Mouse (Mus musculus) hindbrain, postnatal 0 days (tissue): Measurements from ENCODE around the gene Otor. TPM values are rescaled to one million over a fixed set of nuclear protein-coding genes. Genes with fewer than 3 reads are reported as not detected.

Experiments used
- ATAC-seq: fragments of 200-750 bp; cut with Nextera tagmentation; 2 replicates; pipeline ENCODE4 v1.8.0; 2017; ENCODE audit warnings: mild to moderate bottlenecking, moderate TSS enrichment, moderate library complexity
- DNase-seq: peaks from one replicate; pipeline ENCODE4 v3.0.0-alpha.2; 2015; ENCODE audit warnings: low spot score
- H3K27ac ChIP-seq: fragments of 300-500 bp; sonication (generic); 2 replicates; pipeline ENCODE4 v1.5.1; 2014; ENCODE audit warnings: mild to moderate bottlenecking
- H3K27me3 ChIP-seq: fragments of 300-500 bp; sonication (generic); 2 replicates; pipeline ENCODE4 v1.6.1; 2014; ENCODE audit warnings: low read length, mixed read lengths; ENCODE audit not compliant: insufficient read depth
- H3K36me3 ChIP-seq: fragments of 300-500 bp; sonication (generic); 2 replicates; pipeline ENCODE4 v1.6.1; 2014; ENCODE audit warnings: low read length, mixed read lengths; ENCODE audit not compliant: insufficient read depth
- H3K4me1 ChIP-seq: fragments of 300-500 bp; sonication (generic); 2 replicates; pipeline ENCODE4 v1.6.1; 2014; ENCODE audit warnings: antibody characterized with exemption, low read length, mixed read lengths; ENCODE audit not compliant: insufficient read depth
- H3K4me2 ChIP-seq: fragments of 300-500 bp; sonication (generic); 2 replicates; pipeline ENCODE4 v1.6.1; 2014; ENCODE audit warnings: low read depth, mild to moderate bottlenecking, low read length, moderate library complexity, mixed read lengths
- H3K4me3 ChIP-seq: fragments of 300-500 bp; sonication (generic); 2 replicates; pipeline ENCODE4 v1.5.1; 2014; ENCODE audit warnings: low read length
- H3K9ac ChIP-seq: fragments of 300-500 bp; sonication (generic); replicated peaks from 2 replicates; pipeline ENCODE4 v1.6.1; 2014; ENCODE audit warnings: mild to moderate bottlenecking, low read length, moderate library complexity, mixed read lengths
- H3K9me3 ChIP-seq: fragments of 300-500 bp; sonication (generic); 2 replicates; pipeline ENCODE4 v1.6.1; 2016; ENCODE audit warnings: low read length, mixed read lengths
- CTCF ChIP-seq: IDR thresholded peaks from 2 replicates; pipeline ENCODE4 v1.5.1; 2016; ENCODE audit warnings: antibody characterized with exemption, control low read depth, low read depth
- WGBS: fragments of 180-500 bp; shearing (Covaris S2); extraction: QIAGEN DNeasy Blood & Tissue Kit; methylation state at CpG from one replicate; pipeline ENCODE4 v1.1.7; 2014; 5-methylcytosine and 5-hydroxymethylcytosine counted together
- polyA plus RNA-seq: library from polyadenylated mRNA; unstranded; fragments of >200 nt; fragmentation: Nextera tagmentation; extraction: Ambion mirVana; gene quantifications from 2 replicates; pipeline ENCODE4 v1.2.1, GENCODE M21; 2015
- total RNA-seq: library from RNA; depleted of rRNA; stranded (reverse); fragments of >200 nt; gene quantifications from 2 replicates; pipeline ENCODE4 v1.2.3, GENCODE M21; 2014; rRNA removed

The Otor gene
- total RNA-seq (not detected in 2 replicates), polyA plus RNA-seq (0.30 and 0.32 TPM in 2 replicates)

GRCm38 (mm10) chr2:143078198-143078851 lies at the start of gene Otor:
Otor (plus strand) TSS chr2:143078473.
- ATAC-seq (no peak), DNase-seq (no peak)
- Histone ChIP-seq H3K4me1 (no peaks in the 10 kb centered on the region), H3K27me3 (no peaks in the 10 kb centered on the region), H3K9me3 (no peaks in the 10 kb centered on the region), H3K4me3 (no peak within 1 kb of the TSS), H3K9ac (no peak within 1 kb of the TSS), H3K36me3 (no peaks in the 10 kb centered on the region), H3K27ac (no peak within 1 kb of the TSS), H3K4me2 (no peak within 1 kb of the TSS)
- TF ChIP-seq CTCF = no peak
- WGBS = 55% methylated on average over 8 of the region's 8 CpGs

DNA sequence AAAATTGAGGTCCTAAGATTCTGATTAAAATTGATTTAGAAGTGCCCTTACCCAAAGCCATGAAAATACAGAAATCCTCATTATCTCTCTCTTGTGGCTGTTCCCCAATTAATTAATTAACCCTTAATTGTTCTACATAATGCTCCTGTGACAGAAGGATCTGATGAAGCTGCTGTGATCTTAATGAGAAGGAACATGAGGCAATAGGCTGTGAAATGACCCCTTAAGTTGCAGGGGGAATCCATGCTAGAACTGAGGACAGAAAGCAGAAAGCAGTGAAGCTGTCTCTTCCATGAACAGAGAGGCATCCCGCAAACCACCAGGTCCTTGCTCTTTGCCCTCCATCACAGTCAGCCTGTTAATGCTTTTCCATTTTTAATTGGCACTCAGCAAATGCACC lies 47.0 kb upstream of the Otor start:
- H3K4me1 ChIP-seq = no peaks in the 10 kb centered on the region
- no peak for TF ChIP-seq CTCF
- ATAC-seq = no peak
- no peaks in the 10 kb centered on the region for H3K36me3 ChIP-seq
- H3K9ac ChIP-seq = no peak overlapping the region
- 84% methylated on average over 1 of the region's 1 CpGs for WGBS
- no peak overlapping the region for H3K27ac ChIP-seq
- H3K27me3 ChIP-seq = no peaks in the 10 kb centered on the region
- no peak overlapping the region for H3K4me3 ChIP-seq
- no peak overlapping the region for H3K4me2 ChIP-seq
- no peak for DNase-seq
- no peaks in the 10 kb centered on the region for H3K9me3 ChIP-seq

DNA sequence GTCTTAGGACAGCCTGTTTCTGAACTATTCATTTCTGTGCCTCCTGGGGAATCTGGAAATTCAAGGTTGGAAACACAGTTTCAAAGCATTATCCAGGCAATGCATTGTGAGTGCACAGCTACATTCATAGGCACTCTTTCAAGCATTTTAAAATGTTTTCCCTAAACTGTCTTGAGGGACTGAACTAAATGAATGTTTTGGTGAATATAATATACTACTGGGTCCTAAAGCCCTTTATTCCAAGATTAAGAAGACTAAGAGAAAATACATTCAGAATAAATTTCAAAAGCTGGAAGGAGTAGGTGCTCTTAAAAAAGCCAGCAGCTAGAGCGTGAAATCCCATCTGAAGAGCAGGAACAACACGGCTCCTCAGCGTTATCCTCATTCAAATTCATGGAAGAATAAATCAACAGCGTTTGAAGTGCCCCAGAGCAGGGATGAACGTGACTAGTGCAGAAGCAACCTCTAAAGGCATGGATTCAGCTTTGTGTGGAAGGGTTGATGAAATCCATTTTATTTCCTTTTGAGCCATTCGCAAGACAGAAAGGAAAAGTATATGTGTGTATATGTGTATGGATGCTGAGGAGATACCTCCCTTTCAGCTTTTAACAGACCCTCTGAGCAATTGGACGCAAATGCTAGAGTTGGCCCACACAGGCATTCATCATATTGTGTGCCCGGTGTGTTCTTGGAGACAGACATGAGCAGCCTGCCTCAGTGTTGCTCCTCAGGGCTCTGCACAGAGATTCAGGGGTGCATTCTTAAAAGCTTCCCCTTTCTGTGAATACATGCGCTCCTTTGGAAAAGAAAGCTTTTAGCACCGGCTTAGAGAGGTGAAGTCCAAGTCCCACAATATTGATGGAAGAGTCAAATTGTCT lies 45.7 kb upstream of the Otor start:
- H3K4me3 ChIP-seq = no peak overlapping the region
- WGBS = 47% methylated on average over 10 of the region's 10 CpGs
- TF ChIP-seq CTCF = no peak
- H3K9ac ChIP-seq = no peak overlapping the region
- H3K27me3 ChIP-seq = no peaks in the 10 kb centered on the region
- no peaks in the 10 kb centered on the region for H3K9me3 ChIP-seq
- DNase-seq = no peak
- ATAC-seq = no peak
- no peaks in the 10 kb centered on the region for H3K4me1 ChIP-seq
- no peaks in the 10 kb centered on the region for H3K36me3 ChIP-seq
- no peak overlapping the region for H3K4me2 ChIP-seq
- no peak overlapping the region; the same call in 1 of the 2 replicates for H3K27ac ChIP-seq

DNA sequence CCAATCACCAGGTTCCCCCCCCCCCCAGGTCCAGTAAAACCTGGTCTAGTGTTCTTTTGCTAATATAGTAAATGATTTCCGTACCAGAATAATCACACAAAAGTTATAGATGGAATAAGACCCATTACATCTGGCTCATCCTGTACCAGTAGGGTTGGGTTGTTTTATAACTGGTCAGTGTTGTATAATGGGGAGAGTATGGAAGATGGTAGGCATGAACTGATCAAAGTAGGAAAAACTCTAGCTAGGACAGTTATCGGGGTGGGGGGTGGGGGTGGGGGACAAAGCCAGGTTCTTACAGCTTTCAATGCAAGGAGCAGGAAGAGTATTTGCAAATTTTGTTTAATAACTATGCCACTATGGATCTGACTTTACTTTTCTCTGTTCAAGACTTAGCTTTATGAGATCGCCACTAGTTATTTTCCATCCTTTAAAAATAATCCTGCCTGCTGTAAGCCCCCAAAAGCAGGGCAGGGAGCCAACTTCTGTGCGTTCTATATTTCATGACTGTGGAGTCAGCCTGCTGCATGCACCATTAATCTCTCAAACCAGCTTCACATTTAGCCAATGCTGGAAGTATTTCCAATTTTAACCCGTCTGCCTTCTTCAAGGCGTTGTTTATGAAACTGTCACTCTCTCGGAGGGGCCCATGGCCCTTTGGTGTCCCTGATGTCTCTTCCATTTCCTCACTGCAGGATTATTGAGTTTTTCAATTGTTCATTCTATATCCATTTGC lies 43.8 kb upstream of the Otor start:
- no peak overlapping the region for H3K4me2 ChIP-seq
- ATAC-seq = no peak
- no peak overlapping the region for H3K27ac ChIP-seq
- WGBS = 66% methylated on average over 7 of the region's 7 CpGs
- H3K4me1 ChIP-seq = no peaks in the 10 kb centered on the region
- H3K9me3 ChIP-seq = no peaks in the 10 kb centered on the region
- no peak for TF ChIP-seq CTCF
- no peak overlapping the region for H3K4me3 ChIP-seq
- no peak overlapping the region for H3K9ac ChIP-seq
- DNase-seq = no peak
- no peaks in the 10 kb centered on the region for H3K36me3 ChIP-seq
- no peaks in the 10 kb centered on the region for H3K27me3 ChIP-seq

DNA sequence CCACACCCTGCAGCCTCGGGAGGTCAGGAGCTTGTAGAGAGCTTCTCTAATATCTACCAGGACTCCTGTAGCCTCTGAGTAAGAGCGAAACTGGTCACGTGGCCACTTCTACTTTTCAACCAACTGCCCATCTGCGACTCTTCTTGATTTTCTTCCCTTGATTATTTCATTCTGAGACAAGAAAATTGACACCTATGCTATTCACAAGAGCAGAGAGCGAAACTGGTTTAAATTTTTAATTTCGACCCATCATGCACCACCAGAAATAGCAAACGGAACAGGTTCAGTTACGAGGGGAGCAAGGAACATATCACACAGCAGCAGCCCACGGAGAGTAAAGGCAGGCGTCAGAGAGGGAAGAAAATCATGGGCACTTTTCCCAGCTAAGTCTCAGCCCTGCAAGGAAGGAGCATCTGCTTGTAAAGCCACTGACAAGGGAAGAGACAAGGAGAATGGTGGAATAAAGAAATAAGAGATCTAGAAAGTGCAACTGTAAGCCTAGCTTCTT lies 43.1 kb upstream of the Otor start:
- Histone ChIP-seq H3K9me3 (no peaks in the 10 kb centered on the region), H3K9ac (no peak overlapping the region), H3K4me1 (no peaks in the 10 kb centered on the region), H3K27me3 (no peaks in the 10 kb centered on the region), H3K27ac (no peak overlapping the region), H3K36me3 (no peaks in the 10 kb centered on the region), H3K4me3 (no peak overlapping the region), H3K4me2 (no peak overlapping the region)
- no peak for ATAC-seq
- no peak for DNase-seq
- 70% methylated on average over 10 of the region's 10 CpGs for WGBS
- no peak for TF ChIP-seq CTCF

DNA sequence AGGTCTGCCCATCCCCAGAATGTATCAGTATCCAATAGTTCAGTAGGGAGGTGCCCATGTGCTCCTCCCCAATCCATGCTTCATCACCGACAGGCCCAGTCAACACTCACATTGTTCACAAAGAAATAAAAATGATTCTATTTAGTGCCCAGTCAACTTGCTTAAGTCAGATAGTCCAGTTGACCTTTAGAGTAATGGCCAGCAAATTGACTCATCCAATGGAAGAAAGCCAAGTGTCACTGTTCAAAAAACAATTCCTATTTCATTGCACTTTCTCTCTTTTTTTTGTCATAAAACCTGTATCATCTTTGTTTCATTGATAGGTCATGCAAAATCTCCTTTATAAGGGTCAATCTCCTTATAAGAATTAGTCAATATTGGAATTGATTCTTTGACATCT lies 36.7 kb upstream of the Otor start:
- no peak overlapping the region for H3K4me2 ChIP-seq
- no peaks in the 10 kb centered on the region for H3K36me3 ChIP-seq
- ATAC-seq (no peak), DNase-seq (no peak)
- H3K9ac ChIP-seq = no peak overlapping the region
- H3K4me1 ChIP-seq = no peaks in the 10 kb centered on the region
- H3K27me3 ChIP-seq = no peaks in the 10 kb centered on the region
- no peaks in the 10 kb centered on the region for H3K9me3 ChIP-seq
- TF ChIP-seq CTCF = no peak
- no peak overlapping the region for H3K27ac ChIP-seq
- WGBS = 95% methylated on average over 1 of the region's 1 CpGs
- H3K4me3 ChIP-seq = no peak overlapping the region
